Mouse (Mus musculus): ENCODE measurements around the gene Cp. TPM values are rescaled to one million over a fixed set of nuclear protein-coding genes. Genes with fewer than 3 reads are reported as not detected.
"Not testable (repeated sequence)": the region's sequence is repeated elsewhere in the genome, so short reads cannot be mapped to it uniquely, and the experiment has no call there.

The Cp gene
- 10 to 100 TPM in 1 of 2 experiments, 1 to 10 TPM in 1; 9.9 to 15.5 TPM for total RNA-seq (2021)

DNA sequence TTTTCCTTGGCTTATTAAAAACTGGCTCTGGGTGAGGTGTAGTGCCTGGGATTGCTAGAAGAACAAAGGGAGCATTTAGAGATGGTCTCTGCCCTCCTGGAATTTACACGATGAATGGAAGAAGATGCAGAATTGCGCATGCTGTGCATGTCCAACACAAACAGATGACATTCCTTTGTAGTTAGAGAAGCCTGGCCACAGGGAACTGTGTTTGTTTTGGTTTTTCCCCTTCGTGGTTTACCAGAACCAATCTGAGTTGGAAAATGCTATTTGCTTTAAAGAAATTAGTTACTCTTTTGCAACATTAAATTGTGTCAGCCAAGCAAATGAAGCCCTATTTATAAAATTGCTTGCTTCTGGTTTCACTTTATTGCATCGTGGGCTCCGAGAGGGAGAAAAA is at the start of gene Cp:
TSS of gene Cp (plus strand) at position 170 of the 400 bp plus-strand sequence.
- peak in 1 of 2 experiments; percentile 42 for DNase-seq

DNA sequence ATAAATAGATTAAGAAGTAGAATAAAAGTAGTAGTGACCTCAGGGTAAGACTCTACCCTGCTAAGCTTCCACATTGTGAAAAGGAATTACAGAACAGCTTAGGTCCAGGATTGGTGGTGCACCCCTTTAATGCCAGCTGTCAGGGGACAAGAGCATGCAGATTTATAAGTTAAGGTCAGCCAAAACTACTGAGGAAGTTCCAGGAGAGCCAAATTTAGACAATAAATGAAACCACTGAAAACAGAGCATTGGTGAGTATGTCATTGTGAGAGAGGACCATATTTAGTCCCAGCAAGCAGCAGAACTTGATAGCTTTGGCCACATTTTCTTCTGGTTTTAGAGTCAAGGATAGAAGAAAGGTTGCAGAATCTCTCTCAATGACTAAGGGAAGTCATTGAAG is 8.3 kb upstream of the Cp start:
- intact Hi-C loops (cut with DNase I), result no loop called here
- no peak for DNase-seq

More for the DNA sequence above, at the start of gene Cp:
- intact Hi-C loops (cut with DNase I), result no loop called here

DNA sequence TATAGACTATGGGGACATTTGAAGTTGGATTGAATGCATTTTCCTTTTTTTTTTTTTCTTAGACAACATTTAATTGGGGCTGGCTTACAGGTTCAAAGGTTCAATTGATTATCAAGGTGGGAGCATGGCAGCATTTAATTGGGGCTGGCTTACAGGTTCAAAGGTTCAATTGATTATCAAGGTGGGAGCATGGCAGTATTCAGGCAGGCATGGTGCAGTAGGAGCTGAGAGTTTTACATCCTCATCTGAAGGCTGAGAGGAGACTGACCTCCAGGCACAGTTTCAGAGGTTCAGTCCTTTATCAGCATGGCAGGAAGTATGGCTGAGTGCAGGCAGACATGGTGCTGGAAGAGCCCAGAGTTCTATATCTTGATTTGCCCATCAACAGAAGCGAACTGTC is 7.5 kb upstream of the Cp start:
- DNase-seq; intact Hi-C loops (cut with DNase I): not testable (repeated sequence)

DNA sequence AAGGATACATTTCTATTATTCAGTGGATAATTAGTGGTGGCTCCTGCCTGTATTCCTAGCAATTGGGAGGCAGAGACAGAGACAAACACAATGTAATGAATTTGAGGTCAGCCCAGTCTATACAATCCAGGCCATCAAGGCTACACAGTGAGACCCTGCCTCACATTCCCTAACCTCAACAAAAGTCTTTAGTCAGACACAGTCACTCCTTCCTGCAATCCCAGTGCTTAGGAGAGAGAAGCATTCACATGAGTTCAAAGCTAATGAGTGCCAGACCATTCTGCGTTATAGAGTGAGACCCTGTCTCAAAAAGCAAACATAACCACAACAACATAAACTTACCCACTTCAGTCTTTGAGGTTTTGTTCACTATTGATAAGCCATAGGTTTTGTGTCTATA is 3.4 kb upstream of the Cp start:
- DNase-seq, result no peak
- intact Hi-C loops (cut with DNase I), result loop anchor here (5.0 kb wide), 1 partner anchor 46 kb away; no protein-coding TSS in a partner anchor

DNA sequence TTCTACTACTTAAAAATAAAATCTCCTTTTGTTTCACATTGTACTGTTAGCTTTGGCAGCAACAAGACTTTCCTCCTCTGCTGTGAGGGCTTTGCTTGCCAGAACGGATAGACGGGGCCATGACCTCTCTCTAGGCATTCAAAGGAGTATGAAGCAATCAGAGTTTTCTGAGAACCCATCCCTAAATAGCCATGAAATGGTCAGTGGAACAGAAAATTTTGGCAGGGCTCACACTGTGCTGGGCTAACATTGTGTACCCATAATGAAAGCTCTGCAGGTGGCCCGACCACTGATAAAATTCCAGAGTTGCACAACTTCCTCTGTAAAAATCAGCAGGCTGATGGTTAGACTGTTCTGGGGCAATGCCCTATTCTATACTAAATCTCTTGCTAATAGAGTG is 3.0 kb upstream of the Cp start:
- intact Hi-C loops (cut with DNase I), result loop anchor here (5.0 kb wide), 1 partner anchor 47 kb away; no protein-coding TSS in a partner anchor

DNA sequence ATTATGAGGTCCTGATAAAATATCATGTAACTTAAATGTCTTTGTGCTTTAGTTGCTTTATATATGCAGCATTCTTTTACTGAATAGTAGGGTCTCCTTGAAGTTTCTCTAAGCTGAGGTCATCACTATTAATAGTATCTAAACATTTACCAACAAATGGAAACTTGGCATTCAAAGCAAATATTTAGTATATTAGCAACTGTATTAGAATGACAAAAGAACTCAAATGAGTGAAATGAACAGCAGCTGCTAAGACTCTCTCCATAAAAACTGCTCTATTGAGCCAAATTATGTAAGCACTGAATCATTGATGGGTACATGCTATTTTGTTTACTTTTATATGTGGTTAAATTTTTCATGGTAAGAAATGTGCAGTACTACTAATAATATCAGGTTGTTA is 1.2 kb downstream of the Cp start:
- intact Hi-C loops (cut with DNase I), result no loop called here

More for the DNA sequence above, 3.0 kb upstream of the Cp start:
- DNase-seq, result peak; percentile 85 to 90

DNA sequence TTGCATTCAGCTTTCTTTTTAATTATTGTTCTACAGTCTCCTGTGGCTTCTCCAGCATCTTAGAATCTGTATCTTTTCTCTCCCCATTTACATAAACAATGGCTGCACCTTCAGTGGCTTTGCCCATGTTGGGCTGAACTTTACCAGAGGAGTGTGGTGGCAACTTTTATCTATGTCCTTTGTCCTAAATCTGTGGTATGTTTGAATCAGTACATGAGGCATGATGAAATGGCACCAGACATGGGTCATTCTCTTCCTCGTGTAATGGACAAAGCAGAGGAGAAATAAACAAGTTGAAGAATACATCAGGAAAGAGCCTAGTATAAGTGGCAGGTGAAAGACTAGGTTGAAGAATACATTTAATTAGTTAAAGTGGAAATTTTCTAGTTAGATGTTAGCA is 2.1 kb downstream of the Cp start:
- DNase-seq, result no peak
- intact Hi-C loops (cut with DNase I), result no loop called here

More for the DNA sequence above, 1.2 kb downstream of the Cp start:
- DNase-seq, result no peak

DNA sequence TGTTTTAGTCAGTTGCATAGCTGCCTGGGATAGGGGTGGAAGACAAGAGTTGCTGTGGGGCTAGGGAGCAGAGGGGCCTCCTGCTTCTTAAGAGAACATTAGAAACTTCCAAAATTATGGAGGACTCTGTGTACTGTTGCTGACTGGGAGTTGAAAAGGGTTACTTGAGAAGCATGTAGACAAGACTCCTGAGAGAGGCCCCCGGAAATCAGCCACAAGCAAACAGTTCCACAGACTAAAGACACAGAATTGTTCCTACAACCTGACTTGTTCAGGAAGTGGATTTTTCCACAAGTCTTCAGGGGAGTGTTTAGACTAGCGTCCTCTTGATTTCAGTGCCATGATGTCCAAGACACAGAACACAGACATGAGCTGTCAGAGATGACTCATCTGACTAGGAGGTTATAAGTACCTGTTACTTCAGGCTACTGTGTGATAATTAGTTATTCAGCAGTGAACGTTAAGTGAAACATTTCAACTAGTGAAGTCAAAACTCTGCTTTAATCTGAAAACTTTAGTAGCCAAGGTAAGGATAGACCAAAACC is 3.8 kb downstream of the Cp start:
- intact Hi-C loops (cut with DNase I), result no loop called here
- DNase-seq, result no peak

DNA sequence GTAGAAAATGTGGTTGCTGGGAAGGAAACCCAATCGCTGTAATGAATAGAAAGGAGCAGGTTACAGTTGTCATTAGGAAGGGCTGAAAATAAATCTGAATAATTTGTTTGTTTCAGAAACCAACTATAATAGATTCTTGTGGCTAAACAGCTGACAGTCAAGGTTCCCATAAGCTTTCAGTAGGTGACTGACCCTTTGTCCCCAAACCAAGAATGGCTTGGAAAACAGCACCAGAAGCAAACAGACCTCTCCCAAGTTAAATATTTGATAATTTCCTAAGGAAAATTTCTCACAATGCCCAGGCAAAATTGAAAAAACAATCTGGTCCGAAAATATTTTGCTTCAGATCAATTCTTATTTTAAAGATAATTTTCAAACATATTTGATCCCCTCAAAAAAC is 4.5 kb downstream of the Cp start:
- no peak for DNase-seq
- intact Hi-C loops (cut with DNase I), result no loop called here

DNA sequence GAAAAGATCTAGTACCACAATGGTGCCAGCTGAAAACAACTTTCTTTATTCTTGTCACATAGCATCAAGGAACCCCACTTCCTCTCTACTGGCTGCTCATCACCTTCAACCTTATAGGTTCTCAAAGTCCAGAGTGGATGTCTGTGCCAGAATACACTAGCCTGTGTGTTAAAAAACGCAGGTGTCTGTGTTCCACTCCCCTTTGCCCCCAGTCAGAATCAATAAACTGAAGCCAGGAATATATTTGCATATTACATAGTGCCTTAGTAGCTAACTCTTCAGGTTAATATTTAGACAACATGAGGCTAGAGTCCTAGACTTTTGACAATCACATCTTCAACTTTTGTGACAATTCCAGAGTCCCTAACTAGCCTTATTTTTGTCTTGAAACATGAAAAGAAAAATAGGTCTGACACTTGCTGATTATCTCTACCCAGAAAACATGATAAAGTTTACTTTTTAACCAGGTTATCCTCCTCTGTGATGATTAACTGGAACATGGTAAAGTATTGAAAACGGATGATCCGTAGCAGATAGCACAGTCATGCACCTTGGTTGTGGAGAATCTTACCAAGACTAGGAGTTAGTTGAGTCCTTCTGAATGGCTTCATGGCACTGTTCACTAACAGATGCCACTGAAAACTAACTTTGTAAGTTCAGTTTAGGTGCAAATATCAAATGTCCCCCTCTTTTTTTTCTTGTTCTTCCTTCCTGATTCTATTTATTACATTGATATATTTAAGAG is 6.1 kb downstream of the Cp start:
- intact Hi-C loops (cut with DNase I), result no loop called here
- DNase-seq, result no peak

DNA sequence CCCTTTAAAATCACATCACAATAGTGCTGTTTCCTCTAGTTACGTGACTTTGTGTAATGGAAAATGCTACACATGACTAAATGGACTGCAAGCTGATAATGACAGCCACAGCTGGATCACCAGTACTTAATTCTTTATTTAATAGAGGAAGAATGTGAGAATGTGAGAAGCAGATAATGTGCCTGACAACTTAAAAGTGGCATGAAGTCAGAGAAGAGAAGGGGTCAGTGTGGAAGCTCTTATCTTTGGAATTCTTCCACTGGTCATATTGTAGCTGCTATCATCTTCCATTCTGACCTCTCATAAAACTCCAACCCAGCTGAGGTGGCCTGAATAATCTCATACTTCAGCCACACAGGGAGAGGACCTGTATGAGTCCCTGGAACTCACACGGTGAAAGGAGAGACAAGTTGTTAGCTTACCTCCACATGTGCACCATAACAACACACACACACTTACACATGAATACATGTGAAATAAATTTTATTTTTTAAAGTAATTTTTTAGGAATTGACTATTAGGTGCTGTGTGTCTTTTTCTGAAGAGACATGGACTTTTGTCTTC is 7.9 kb downstream of the Cp start:
- intact Hi-C loops (cut with DNase I), result loop anchor here (5.0 kb wide), 1 partner anchor 38 kb away; no protein-coding TSS in a partner anchor
- no peak for DNase-seq

DNA sequence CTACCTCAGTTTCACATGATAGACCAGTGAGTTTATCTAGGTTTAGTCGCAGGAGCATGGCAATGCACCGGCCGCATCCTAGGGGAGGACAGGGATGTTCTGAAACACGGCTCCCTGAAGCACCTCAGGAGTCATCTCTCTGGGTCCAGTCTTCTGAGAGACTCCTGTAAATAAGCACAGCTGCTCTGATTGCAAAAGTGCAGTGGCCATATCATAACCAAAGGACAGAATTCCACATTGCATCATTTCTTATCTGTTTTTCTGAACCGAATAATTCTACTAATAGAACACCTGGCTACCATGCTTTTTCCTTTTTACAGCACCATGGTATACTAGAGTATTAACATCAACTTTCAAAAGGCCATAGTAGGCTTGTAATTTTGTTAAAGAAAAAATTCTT is 8.4 kb downstream of the Cp start:
- DNase-seq, result no peak
- intact Hi-C loops (cut with DNase I), result loop anchor here (5.0 kb wide), 1 partner anchor 37 kb away; no protein-coding TSS in a partner anchor

DNA sequence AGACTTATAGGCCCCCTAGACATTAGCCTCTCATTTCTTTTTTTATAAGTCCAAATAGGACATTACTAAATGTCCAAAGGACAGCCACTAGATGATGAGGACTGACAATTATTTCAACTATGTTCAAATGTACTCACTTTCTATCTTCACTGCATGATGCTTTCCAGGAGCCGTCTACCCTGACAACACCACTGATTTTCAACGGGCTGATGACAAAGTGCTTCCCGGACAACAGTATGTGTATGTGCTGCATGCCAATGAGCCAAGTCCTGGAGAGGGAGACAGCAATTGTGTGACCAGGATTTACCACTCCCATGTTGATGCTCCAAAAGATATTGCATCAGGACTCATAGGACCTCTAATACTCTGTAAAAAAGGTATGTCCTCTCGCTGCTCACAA is 9.2 kb downstream of the Cp start:
- intact Hi-C loops (cut with DNase I), result loop anchor here (5.0 kb wide), 1 partner anchor 36 kb away; no protein-coding TSS in a partner anchor
- DNase-seq, result no peak

DNA sequence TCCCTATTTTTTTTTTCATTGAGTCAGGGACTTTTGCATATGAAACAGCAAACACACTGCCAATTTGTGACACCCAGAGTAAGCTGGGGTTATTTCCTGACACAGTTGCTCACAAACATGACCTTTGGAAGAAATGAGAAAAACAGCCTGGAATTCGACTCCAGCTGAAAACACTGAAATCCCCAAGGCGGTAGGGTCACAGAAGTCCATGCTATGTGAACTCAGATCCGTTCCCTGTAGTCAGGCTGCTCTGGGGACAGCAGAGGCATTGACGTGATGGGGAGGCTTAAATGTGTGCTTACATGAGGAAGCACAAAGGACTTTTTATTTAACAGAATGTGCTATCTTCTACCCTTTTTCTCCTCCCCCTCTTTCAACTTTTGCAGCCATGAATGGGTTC is 21.6 kb downstream of the Cp start:
- intact Hi-C loops (cut with DNase I), result no loop called here
- peak; percentile 49 to 52 for DNase-seq

DNA sequence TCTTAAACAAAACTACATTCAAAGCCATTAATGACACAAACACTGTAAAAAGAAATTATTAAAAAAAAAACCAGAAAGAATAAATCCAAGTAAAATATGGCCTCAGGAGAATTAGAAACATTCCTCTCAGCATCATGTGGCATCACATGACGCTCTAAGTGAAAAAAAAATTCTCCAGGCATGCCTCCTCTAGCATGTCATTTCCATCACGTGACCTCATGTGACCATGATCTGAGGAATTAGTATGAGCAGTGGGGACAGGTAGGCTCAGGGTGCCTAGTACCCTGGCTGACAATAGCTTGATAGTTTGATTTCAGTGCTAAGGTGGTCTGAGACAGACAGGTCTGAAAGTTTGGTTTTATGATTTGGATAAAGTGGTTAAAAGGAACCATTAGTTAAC is 24.3 kb downstream of the Cp start:
- intact Hi-C loops (cut with DNase I), result no loop called here
- DNase-seq, result no peak

DNA sequence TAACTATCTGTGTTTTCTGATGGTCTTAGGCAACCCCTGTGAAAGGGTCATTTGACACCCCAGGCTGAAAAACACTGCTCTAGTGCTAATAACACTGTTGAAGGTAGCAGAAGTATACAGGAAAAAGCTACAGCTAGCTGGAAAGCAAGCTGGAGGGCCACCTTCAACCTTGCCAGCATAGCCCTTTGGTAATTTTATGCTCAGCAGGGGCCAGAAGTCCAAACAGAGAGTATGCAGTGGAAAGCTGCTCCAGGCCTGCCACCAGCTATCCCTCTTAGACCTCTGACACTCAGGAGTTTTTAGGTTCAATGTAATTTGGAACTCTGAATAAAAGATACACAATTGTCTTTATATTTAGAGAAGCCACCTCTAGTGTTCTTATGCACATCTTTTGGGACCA is 26.0 kb downstream of the Cp start:
- intact Hi-C loops (cut with DNase I), result no loop called here
- DNase-seq, result no peak

DNA sequence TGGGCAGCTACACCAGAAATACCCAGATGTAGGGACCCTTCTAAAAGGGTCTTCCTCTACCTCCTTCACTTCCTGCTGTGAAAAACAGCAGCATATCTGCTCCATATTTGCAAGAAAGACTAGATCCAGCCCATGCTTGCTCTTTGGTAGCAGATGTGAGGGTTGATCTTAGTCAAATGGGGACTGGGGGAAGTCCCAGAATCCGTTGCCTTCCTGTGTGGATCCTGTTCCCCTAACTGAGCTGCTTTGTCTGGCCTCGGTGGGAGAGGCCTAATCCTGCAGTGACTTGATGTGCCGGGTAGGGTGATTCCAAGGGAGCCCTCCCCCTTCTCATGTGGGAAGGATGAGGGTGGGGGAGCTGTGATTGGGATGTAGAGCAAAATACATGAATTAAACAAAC is 29.3 kb downstream of the Cp start:
- intact Hi-C loops (cut with DNase I), result no loop called here
- no peak for DNase-seq

DNA sequence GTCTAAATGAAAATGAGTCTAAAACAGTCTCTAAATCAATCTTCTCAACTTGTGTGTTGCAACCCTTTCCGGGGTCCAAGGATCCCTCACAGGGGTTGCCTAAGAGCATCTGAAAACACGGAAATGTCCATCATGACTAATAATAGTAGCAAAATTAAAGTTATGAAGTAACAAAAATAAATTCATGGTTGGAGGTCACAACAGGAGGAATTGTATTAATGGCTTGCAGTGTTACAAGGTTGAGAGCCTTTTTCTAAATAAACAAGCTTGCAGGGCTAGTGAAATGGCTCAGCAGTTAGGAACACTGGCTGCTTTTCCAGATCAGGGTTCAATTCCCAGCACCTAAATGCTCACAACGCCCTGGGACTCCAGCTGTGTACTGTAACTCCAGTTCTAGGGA is 33.2 kb downstream of the Cp start:
- DNase-seq, result no peak
- intact Hi-C loops (cut with DNase I), result no loop called here

DNA sequence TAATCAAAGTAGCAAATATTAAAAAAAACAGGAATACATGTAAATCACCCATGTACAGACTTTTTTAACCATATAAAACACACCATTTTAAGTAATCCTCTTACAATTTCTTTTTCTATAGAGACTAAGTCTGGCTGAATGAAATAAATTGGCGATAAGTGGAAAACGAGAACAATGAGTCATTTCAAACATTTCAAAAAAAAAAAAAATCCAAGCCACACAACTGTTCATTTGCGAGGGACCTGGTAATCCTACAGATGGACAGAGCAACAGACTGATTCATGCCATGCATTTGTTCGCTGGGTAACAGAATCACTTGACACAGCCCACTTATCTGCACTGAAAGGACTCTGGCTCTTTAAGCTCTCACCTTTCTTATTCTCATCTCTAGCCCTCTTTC is 35.5 kb downstream of the Cp start:
- intact Hi-C loops (cut with DNase I), result no loop called here

DNA sequence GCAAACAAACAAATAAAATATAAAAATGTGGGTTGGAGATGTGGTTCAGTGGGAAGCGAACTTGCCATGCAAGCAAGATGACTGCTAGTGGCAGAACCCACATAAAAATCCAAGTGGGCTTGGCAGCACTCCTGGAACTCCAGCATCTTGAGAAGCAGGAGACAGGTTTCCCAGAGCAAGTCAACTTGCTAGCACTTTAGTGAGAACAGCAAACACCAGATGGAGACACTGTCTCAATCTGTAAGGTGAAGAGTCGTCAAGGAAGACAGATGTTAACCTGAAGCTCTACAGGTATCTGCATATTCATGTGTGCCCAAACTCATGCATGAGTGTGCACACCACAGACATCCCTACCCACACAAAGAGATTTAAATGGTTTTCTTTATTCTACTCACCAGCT is 42.7 kb downstream of the Cp start:
- DNase-seq, result no peak
- intact Hi-C loops (cut with DNase I), result no loop called here

More for the DNA sequence above, 35.5 kb downstream of the Cp start:
- DNase-seq, result no peak

DNA sequence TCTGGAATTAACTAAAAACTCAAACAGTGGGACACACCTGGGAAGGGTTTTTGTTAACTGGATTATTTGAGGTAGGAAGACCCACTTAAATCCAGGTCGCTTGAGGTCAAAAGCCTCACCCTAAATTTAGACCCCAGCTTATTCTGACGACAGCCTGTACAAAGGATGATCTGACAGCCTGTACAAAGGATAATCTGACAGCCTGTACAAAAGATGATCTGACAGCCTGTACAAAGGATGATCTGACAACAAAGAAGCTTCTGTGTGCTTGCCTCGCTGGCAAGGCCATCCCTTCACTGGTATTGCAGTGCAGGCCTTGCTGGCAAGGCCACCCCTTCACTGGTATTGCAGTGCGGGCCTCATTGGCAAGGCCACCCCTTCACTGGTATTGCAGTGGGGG is 44.0 kb downstream of the Cp start:
- no peak for DNase-seq
- intact Hi-C loops (cut with DNase I), result loop anchor here (5.0 kb wide), 1 partner anchor 34 kb away; no protein-coding TSS in a partner anchor

DNA sequence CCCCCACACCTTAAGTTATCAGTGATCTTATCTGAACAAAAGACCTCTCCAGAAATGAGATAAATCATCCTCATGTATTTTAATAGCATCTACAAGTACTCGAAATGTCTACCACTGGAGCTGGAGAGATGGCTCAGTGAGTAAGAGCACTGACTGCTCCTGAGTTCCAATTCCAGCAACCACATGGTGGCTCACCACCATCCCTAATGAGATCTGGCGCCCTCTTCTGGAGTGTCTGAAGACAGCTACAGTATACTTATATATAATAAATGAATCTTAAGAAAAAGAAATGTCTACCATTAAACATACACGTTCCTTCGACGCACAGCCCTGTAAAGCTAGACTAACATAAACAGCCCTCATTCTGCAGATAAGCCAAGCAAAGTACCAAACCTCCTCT is 45.9 kb downstream of the Cp start:
- intact Hi-C loops (cut with DNase I), result loop anchor here (1.0 to 5.0 kb wide), 2 partner anchors 35 to 100 kb away; no protein-coding TSS in a partner anchor
- peak; percentile 20 to 30 for DNase-seq
